Mouse (Mus musculus) CH12.LX (cell line): ENCODE measurements around the gene Sox10. TPM values are rescaled to one million over a fixed set of nuclear protein-coding genes. Genes with fewer than 3 reads are reported as not detected.

ENCODE experiments used
- DNase-seq: peaks from one replicate; pipeline ENCODE4 v3.0.0-alpha.2; 2013; ENCODE audit errors: extremely low read depth
- H3K27ac ChIP-seq: 2 replicates; pipeline ENCODE4 v1.5.1; 2012; ENCODE audit warnings: low read depth, mild to moderate bottlenecking, control low read depth, moderate library complexity; ENCODE audit not compliant: insufficient read depth
- H3K27me3 ChIP-seq: replicated peaks from 2 replicates; pipeline ENCODE3; 2012; ENCODE audit warnings: inconsistent platforms
- H3K36me3 ChIP-seq, 2 experiments: replicated peaks in 1 of 2; 2 replicates each; pipeline versions ENCODE3 to v1.6.1; 2012; ENCODE audit warnings: inconsistent platforms in 1 of 2, low read length in 1 of 2, mild to moderate bottlenecking in 1 of 2, mixed read lengths in 1 of 2, moderate library complexity in 1 of 2; ENCODE audit not compliant: control insufficient read depth in 1 of 2, insufficient read depth in 1 of 2
- H3K4me1 ChIP-seq, 2 experiments: 2 replicates each; pipeline ENCODE4 v1.6.1; 2012; ENCODE audit warnings: inconsistent platforms in 1 of 2, moderate library complexity in 1 of 2; ENCODE audit not compliant: insufficient read depth in 2 of 2, control insufficient read depth in 1 of 2
- H3K4me2 ChIP-seq: 2 replicates; pipeline ENCODE4 v1.6.1; 2012; ENCODE audit warnings: low read depth, mild to moderate bottlenecking, control low read depth; ENCODE audit not compliant: poor library complexity, insufficient read depth, severe bottlenecking
- H3K4me3 ChIP-seq, 3 experiments: fragments of 150-350 bp in 1 of 3; sonication (generic) in 1 of 3; replicated peaks in 1 of 3; 2 replicates each; pipeline versions ENCODE3 to v1.5.1; 2011 to 2012; ENCODE audit warnings: low read depth in 2 of 3, low read length in 2 of 3, mild to moderate bottlenecking in 2 of 3, moderate library complexity in 2 of 3, control low read depth in 1 of 3, improper control_type of control experiment in 1 of 3, inconsistent platforms in 1 of 3, mixed read lengths in 1 of 3; ENCODE audit not compliant: poor library complexity in 1 of 3
- H3K79me2 ChIP-seq: replicated peaks from 2 replicates; pipeline ENCODE4 v1.6.1; 2012; ENCODE audit warnings: mild to moderate bottlenecking, moderate library complexity; ENCODE audit not compliant: control insufficient read depth, poor library complexity, insufficient read depth, severe bottlenecking; ENCODE audit errors: extremely low read depth
- H3K9ac ChIP-seq: 2 replicates; pipeline ENCODE4 v1.6.1; 2012; ENCODE audit warnings: low read depth, mild to moderate bottlenecking, control low read depth, moderate library complexity; ENCODE audit not compliant: insufficient read depth
- H3K9me3 ChIP-seq: replicated peaks from 2 replicates; pipeline ENCODE3; 2012; ENCODE audit warnings: low read length, inconsistent platforms, mixed read lengths
- BHLHE40 ChIP-seq: IDR thresholded peaks from 2 replicates; pipeline ENCODE4 v1.6.1; 2011; ENCODE audit warnings: mild to moderate bottlenecking, low read depth, low read length, improper control_type of control experiment
- CTCF ChIP-seq, 2 experiments: IDR thresholded peaks in 1 of 2; conservative IDR thresholded peaks in 1 of 2; 2 replicates each; pipeline ENCODE4 v1.5.1; 2011 to 2012; ENCODE audit warnings: low read depth in 2 of 2, low read length in 2 of 2, improper control_type of control experiment in 1 of 2, inconsistent platforms in 1 of 2, mild to moderate bottlenecking in 1 of 2, moderate library complexity in 1 of 2
- E2F4 ChIP-seq: IDR thresholded peaks from 2 replicates; pipeline ENCODE4 v1.6.1; 2011; ENCODE audit warnings: low read depth, low read length, improper control_type of control experiment; ENCODE audit not compliant: insufficient replicate concordance
- ETS1 ChIP-seq: conservative IDR thresholded peaks from 2 replicates; pipeline ENCODE4 v1.6.1; 2012; ENCODE audit warnings: low read depth, mild to moderate bottlenecking, inconsistent platforms, low read length, improper control_type of control experiment, moderate library complexity
- GABPA ChIP-seq: IDR thresholded peaks from 2 replicates; pipeline ENCODE4 v1.6.1; 2012; ENCODE audit warnings: low read depth, low read length, improper control_type of control experiment, inconsistent platforms; ENCODE audit not compliant: insufficient replicate concordance
- HCFC1 ChIP-seq: IDR thresholded peaks from 2 replicates; pipeline ENCODE4 v1.6.1; 2012; ENCODE audit warnings: low read depth, mild to moderate bottlenecking, inconsistent platforms, low read length, improper control_type of control experiment
- IRF4 ChIP-seq: IDR thresholded peaks from 2 replicates; pipeline ENCODE4 v1.6.1; 2014; ENCODE audit warnings: low read depth, mild to moderate bottlenecking, inconsistent platforms, low read length, improper control_type of control experiment
- JUN ChIP-seq: IDR thresholded peaks from 2 replicates; pipeline ENCODE4 v1.6.1; 2011; ENCODE audit warnings: low read depth, mild to moderate bottlenecking, low read length, improper control_type of control experiment, moderate library complexity; ENCODE audit not compliant: insufficient read depth
- JUND ChIP-seq: conservative IDR thresholded peaks from 2 replicates; pipeline ENCODE4 v1.6.1; 2011; ENCODE audit warnings: low read depth, low read length, improper control_type of control experiment
- MAFK ChIP-seq: IDR thresholded peaks from 2 replicates; pipeline ENCODE4 v1.6.1; 2011; ENCODE audit warnings: low read length, improper control_type of control experiment; ENCODE audit not compliant: insufficient replicate concordance
- MAX ChIP-seq: IDR thresholded peaks from 2 replicates; pipeline ENCODE4 v1.6.1; 2011; ENCODE audit warnings: low read length, improper control_type of control experiment
- MAZ ChIP-seq: IDR thresholded peaks from 2 replicates; pipeline ENCODE4 v1.6.1; 2012; ENCODE audit warnings: low read depth, mild to moderate bottlenecking, inconsistent platforms, low read length, improper control_type of control experiment, moderate library complexity
- NRF1 ChIP-seq: IDR thresholded peaks from 2 replicates; pipeline ENCODE4 v1.6.1; 2014; ENCODE audit warnings: low read depth, mild to moderate bottlenecking, inconsistent platforms, low read length, improper control_type of control experiment, moderate library complexity
- POLR2A ChIP-seq: IDR thresholded peaks from 2 replicates; pipeline ENCODE4 v1.6.1; 2011; ENCODE audit warnings: low read depth, mild to moderate bottlenecking, improper control_type of control experiment, low read length
- POLR2AphosphoS2 ChIP-seq: IDR thresholded peaks from 2 replicates; pipeline ENCODE4 v1.6.1; 2011; ENCODE audit warnings: low read depth, low read length, improper control_type of control experiment
- RAD21 ChIP-seq: IDR thresholded peaks from 2 replicates; pipeline ENCODE4 v1.6.1; 2011; ENCODE audit warnings: low read depth, mild to moderate bottlenecking, low read length, improper control_type of control experiment, moderate library complexity
- RCOR1 ChIP-seq: conservative IDR thresholded peaks from 2 replicates; pipeline ENCODE4 v1.6.1; 2012; ENCODE audit warnings: low read depth, mild to moderate bottlenecking, inconsistent platforms, low read length, improper control_type of control experiment
- SIN3A ChIP-seq: IDR thresholded peaks from 2 replicates; pipeline ENCODE4 v1.6.1; 2012; ENCODE audit warnings: low read length, improper control_type of control experiment, inconsistent platforms
- SMC3 ChIP-seq: IDR thresholded peaks from 2 replicates; pipeline ENCODE4 v1.6.1; 2011; ENCODE audit warnings: low read depth, low read length, improper control_type of control experiment
- TBP ChIP-seq: conservative IDR thresholded peaks from 2 replicates; pipeline ENCODE4 v1.6.1; 2011; ENCODE audit warnings: low read depth, low read length, improper control_type of control experiment
- TCF12 ChIP-seq: IDR thresholded peaks from 2 replicates; pipeline ENCODE4 v1.6.1; 2014; ENCODE audit warnings: low read depth, mild to moderate bottlenecking, inconsistent platforms, low read length, improper control_type of control experiment
- USF1 ChIP-seq: IDR thresholded peaks from 2 replicates; pipeline ENCODE4 v1.6.1; 2014; ENCODE audit warnings: low read depth, mild to moderate bottlenecking, inconsistent platforms, low read length, improper control_type of control experiment
- ZNF384 ChIP-seq: IDR thresholded peaks from 2 replicates; pipeline ENCODE4 v1.6.1; 2012; ENCODE audit warnings: low read depth, low read length, improper control_type of control experiment, inconsistent platforms
- dilution Hi-C: fragments of 300-500 bp; cut with MboI; formaldehyde crosslinking; loops from 2 replicates; pipeline ENCODE4 v1.14.3; 2020; ENCODE audit warnings: low sequenced_read_pairs; ENCODE audit not compliant: extremely low pct_unique_long_range_greater_than_20kb, extremely low pct_ligation_motif_present
- in situ Hi-C: fragments of 300-500 bp; cut with MboI; formaldehyde crosslinking; loops from 3 replicates; pipeline ENCODE4 v1.14.3; 2019; ENCODE audit warnings: low sequenced_read_pairs, low pct_ligation_motif_present, low pct_unique_long_range_greater_than_20kb, mixed read lengths
- polyA plus RNA-seq: library from polyadenylated mRNA; unstranded; fragments of >175 nt; gene quantifications from 2 replicates; pipeline ENCODE4 v1.2.1, GENCODE M21; 2012; ENCODE audit warnings: low read depth; ENCODE audit not compliant: insufficient read length
- total RNA-seq, 2 experiments: library from RNA; depleted of rRNA; stranded (reverse); fragments of 300-350 nt in 1 of 2; fragments of >200 nt in 1 of 2; gene quantifications; 2 replicates each; pipeline ENCODE4 v1.2.3; 2012 to 2014

Gene Sox10
- total and polyA plus RNA-seq, 3 experiments: 0.08 TPM; not detected in 2

- Histone ChIP-seq H3K4me3 (peak overlapping the region; percentile 30 to 58 (median 41)), H3K4me2 (peak overlapping the region; percentile 42; the same call in 1 of the 2 replicates), H3K36me3 (no peaks in the 10 kb centered on the region), H3K27ac (no peak overlapping the region), H3K4me1 (peaks cover 21 to 24% of the 10 kb centered on the region in 2 experiments), H3K9me3 (no peaks in the 10 kb centered on the region), H3K79me2 (no peaks in the 10 kb centered on the region), H3K27me3 (peaks cover 23% of the 10 kb centered on the region), H3K9ac (0 out of 2 replicates have a peak overlapping the region, but pooled peaks have one; percentile 4)
- DNase-seq: peak; percentile 24
- TF ChIP-seq IRF4 (no peak), GABPA (no peak), POLR2A (peak; percentile 39; the same call in 1 of the 2 replicates), JUND (no peak), JUN (no peak), TBP (no peak), USF1 (no peak), CTCF (conservative IDR thresholded peaks at IDR 0.05 in 1 of 2, IDR thresholded peaks at IDR 0.05 in 1 of 2; ENCODE audit: low read depth in 2 of 2, low read length in 2 of 2) (no peak), MAFK (no peak), NRF1 (peak; percentile 90), RAD21 (no peak)
- dilution Hi-C loops: no loop called here
- in situ Hi-C loops: no loop called here
Measured at GRCm38 (mm10) chr15:79199390-79199976, 34.4 kb upstream of the Sox10 start.

GRCm38 (mm10) chr15:79195492-79195891 is 30.5 kb upstream of the Sox10 start:
- DNase-seq: no peak

More at GRCm38 (mm10) chr15:79195492-79195891, 30.5 kb upstream of the Sox10 start:
- Histone ChIP-seq H3K27me3 (peaks cover 33% of the 10 kb centered on the region), H3K9me3 (peaks cover 4% of the 10 kb centered on the region), H3K27ac (no peak overlapping the region), H3K4me1 (peaks cover 3 to 6% of the 10 kb centered on the region in 2 experiments; a peak in 2 of 4 replicates), H3K4me2 (no peak overlapping the region), H3K79me2 (no peaks in the 10 kb centered on the region), H3K4me3 (no peak overlapping the region), H3K9ac (no peak overlapping the region), H3K36me3 (no peaks in the 10 kb centered on the region)
- dilution Hi-C loops (no loop called here), in situ Hi-C loops (no loop called here)
- no peak for TF ChIP-seq MAFK
- TF ChIP-seq SIN3A: no peak
- no peak for TF ChIP-seq BHLHE40
- TF ChIP-seq POLR2A: no peak
- no peak for TF ChIP-seq MAX
- TF ChIP-seq ETS1: no peak
- TF ChIP-seq NRF1: no peak
- no peak for TF ChIP-seq HCFC1
- no peak for TF ChIP-seq MAZ
- no peak for TF ChIP-seq TCF12
- TF ChIP-seq E2F4: no peak
- no peak for TF ChIP-seq IRF4
- TF ChIP-seq SMC3: no peak
- TF ChIP-seq RCOR1: no peak
- no peak for TF ChIP-seq ZNF384
- TF ChIP-seq CTCF (conservative IDR thresholded peaks at IDR 0.05 in 1 of 2, IDR thresholded peaks at IDR 0.05 in 1 of 2; ENCODE audit: low read depth in 2 of 2, low read length in 2 of 2): no peak
- TF ChIP-seq RAD21: no peak
- no peak for TF ChIP-seq POLR2AphosphoS2
- no peak for TF ChIP-seq USF1
